Mouse (Mus musculus) midbrain, embryonic 12.5 days (tissue): ENCODE results near the gene Daam2. TPM values are rescaled to one million over a fixed set of nuclear protein-coding genes. Genes with fewer than 3 reads are reported as not detected.

Experiments used
- ATAC-seq: fragments of 200-750 bp; cut with Nextera tagmentation; 2 replicates; pipeline ENCODE4 v1.8.0; 2017; ENCODE audit warnings: low read depth, moderate TSS enrichment, moderate library complexity; ENCODE audit not compliant: low FRiP score
- H3K27ac ChIP-seq: fragments of 300-500 bp; sonication (generic); replicated peaks from 2 replicates; pipeline ENCODE4 v1.5.1; 2016; ENCODE audit warnings: mild to moderate bottlenecking
- H3K27me3 ChIP-seq: fragments of 300-500 bp; sonication (generic); 2 replicates; pipeline ENCODE4 v1.6.1; 2016; ENCODE audit warnings: mild to moderate bottlenecking
- H3K36me3 ChIP-seq: fragments of 300-500 bp; sonication (generic); 2 replicates; pipeline ENCODE4 v1.6.1; 2016
- H3K4me1 ChIP-seq: fragments of 300-500 bp; sonication (generic); 2 replicates; pipeline ENCODE4 v1.6.1; 2016
- H3K4me2 ChIP-seq: fragments of 300-500 bp; sonication (generic); replicated peaks from 2 replicates; pipeline ENCODE4 v1.6.1; 2016; ENCODE audit warnings: mild to moderate bottlenecking, moderate library complexity
- H3K4me3 ChIP-seq: fragments of 300-500 bp; sonication (generic); 2 replicates; pipeline ENCODE4 v1.5.1; 2016; ENCODE audit warnings: mild to moderate bottlenecking
- H3K9ac ChIP-seq: fragments of 300-500 bp; sonication (generic); replicated peaks from 2 replicates; pipeline ENCODE4 v1.6.1; 2016; ENCODE audit warnings: mild to moderate bottlenecking, moderate library complexity
- H3K9me3 ChIP-seq: fragments of 300-500 bp; sonication (generic); 2 replicates; pipeline ENCODE4 v1.6.1; 2016; ENCODE audit warnings: mild to moderate bottlenecking
- WGBS: fragments of 180-500 bp; shearing (Covaris S2); methylation state at CpG from one replicate; pipeline ENCODE4 v1.1.7; 2016; 5-methylcytosine and 5-hydroxymethylcytosine counted together
- polyA plus RNA-seq: library from polyadenylated mRNA; unstranded; fragments of >200 nt; fragmentation: Nextera tagmentation; extraction: Ambion mirVana; gene quantifications from 2 replicates; pipeline ENCODE4 v1.2.1, GENCODE M21; 2016

The Daam2 gene
- polyA plus RNA-seq, 1 experiment from 2014 or later = 2.0 TPM

DNA sequence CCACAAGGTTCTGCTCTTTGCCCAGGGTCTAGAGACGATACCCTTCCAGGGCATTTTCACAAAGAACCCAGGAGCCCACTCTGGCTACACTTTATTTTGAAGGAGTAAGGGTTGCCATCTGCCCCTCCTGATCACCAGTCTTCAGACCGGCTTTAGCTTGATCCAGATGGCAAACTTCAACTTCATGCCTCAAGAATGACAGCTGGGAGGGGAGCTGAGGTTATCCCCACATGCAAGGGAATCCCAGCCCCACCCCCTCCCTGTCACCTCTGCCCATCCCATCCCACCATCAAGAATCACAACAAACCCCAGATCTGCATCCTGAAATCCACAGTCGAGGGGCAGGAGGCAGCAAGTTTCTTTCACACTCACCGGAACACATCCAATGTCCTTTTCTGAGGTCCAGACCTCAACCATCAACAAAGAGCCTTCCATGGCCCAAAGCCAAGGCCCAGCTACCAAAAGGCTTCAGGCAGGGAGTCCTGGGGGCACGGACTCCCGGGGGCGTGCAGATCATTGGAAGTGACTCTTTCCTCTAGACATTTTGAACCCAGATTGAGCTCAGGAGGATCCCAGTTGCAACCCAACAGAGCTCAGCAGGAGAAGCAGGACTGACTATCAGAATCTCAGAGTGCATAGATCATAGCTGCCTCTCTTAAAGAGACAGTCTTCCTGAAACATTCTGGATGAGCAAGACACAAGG lies 35.5 kb downstream of the Daam2 start:
- H3K36me3 ChIP-seq = no peaks in the 10 kb centered on the region
- H3K4me2 ChIP-seq = no peak overlapping the region
- no peaks in the 10 kb centered on the region for H3K27me3 ChIP-seq
- 70% methylated on average over 7 of the region's 7 CpGs for WGBS
- H3K9ac ChIP-seq = no peak overlapping the region
- H3K27ac ChIP-seq = no peak overlapping the region
- H3K4me1 ChIP-seq = no peaks in the 10 kb centered on the region
- H3K9me3 ChIP-seq = no peaks in the 10 kb centered on the region
- H3K4me3 ChIP-seq = no peak overlapping the region
- ATAC-seq = no peak

DNA sequence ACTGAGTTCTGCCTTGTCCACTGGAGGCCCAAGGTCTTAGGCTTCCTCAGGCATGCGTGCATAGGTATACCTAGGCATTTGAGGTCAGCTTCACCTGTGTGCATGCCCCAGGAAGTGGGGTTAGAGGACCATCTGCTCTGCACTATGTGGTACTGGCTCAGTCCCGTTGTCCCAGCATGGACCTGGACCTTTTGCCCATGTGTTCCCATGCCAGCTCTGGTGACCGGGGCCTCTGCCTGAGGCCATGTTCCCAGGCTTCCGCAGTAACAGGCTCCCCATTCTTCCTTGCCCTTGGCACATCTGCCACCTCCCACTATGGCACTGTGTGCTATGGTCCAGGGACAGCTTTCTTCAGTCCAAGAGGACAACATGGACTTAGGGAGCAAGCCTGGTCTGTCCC lies 36.1 kb downstream of the Daam2 start:
- Histone ChIP-seq H3K4me2 (no peak overlapping the region), H3K4me1 (no peaks in the 10 kb centered on the region), H3K4me3 (no peak overlapping the region), H3K27me3 (no peaks in the 10 kb centered on the region), H3K27ac (no peak overlapping the region), H3K9ac (no peak overlapping the region), H3K36me3 (no peaks in the 10 kb centered on the region), H3K9me3 (no peaks in the 10 kb centered on the region)
- no peak for ATAC-seq
- 90% methylated on average over 4 of the region's 4 CpGs for WGBS

DNA sequence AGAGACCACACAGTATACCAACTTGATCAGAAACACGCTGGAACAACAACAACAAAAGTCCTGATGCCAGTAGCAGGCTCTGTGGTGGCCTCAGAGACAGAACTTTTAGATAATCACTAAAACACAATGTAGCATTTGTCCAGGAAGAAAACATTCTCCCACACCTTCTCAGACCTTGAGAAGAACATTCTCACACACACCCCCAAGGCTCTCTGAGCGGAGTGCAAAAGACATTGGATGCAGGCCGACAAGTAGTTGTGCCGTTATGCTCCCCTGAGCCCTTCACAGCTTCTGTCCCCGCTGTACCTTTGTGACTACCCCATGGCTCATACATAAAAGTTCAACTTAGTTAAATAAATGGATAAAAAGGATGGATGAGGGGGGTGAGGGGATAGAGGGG lies 37.6 kb downstream of the Daam2 start:
- ATAC-seq = no peak
- H3K4me3 ChIP-seq = no peak overlapping the region
- 86% methylated on average over 5 of the region's 5 CpGs for WGBS
- H3K27me3 ChIP-seq = no peaks in the 10 kb centered on the region
- no peaks in the 10 kb centered on the region for H3K9me3 ChIP-seq
- H3K27ac ChIP-seq = no peak overlapping the region
- H3K4me1 ChIP-seq = peaks cover 2% of the 10 kb centered on the region; the same call in 1 of the 2 replicates
- H3K9ac ChIP-seq = no peak overlapping the region
- no peaks in the 10 kb centered on the region for H3K36me3 ChIP-seq
- H3K4me2 ChIP-seq = no peak overlapping the region

DNA sequence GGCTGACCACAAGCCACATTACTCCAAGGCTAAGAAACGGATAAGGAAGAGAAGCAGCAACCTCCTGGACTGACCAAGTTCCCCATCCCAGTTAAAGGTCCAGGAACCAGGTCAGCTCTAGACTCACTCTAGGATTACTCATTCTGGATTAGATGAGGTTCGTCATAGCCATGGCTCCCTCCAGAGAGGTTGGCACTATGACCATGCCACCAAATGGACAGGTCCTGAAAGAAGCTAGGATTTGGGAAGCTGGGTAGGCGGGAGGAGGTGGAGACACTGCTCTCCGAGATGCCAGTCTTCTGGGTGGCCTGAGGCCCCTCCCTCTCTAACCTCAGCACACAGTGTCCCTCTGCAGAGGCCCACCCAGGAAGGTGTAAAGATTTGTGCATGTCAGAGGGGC lies 38.2 kb downstream of the Daam2 start:
- Histone ChIP-seq H3K36me3 (no peaks in the 10 kb centered on the region), H3K27ac (no peak overlapping the region), H3K4me3 (no peak overlapping the region), H3K4me1 (peaks cover 2% of the 10 kb centered on the region; the same call in 1 of the 2 replicates), H3K4me2 (no peak overlapping the region), H3K9ac (no peak overlapping the region), H3K9me3 (no peaks in the 10 kb centered on the region), H3K27me3 (no peaks in the 10 kb centered on the region)
- no peak for ATAC-seq
- WGBS = 80% methylated on average over 4 of the region's 4 CpGs

DNA sequence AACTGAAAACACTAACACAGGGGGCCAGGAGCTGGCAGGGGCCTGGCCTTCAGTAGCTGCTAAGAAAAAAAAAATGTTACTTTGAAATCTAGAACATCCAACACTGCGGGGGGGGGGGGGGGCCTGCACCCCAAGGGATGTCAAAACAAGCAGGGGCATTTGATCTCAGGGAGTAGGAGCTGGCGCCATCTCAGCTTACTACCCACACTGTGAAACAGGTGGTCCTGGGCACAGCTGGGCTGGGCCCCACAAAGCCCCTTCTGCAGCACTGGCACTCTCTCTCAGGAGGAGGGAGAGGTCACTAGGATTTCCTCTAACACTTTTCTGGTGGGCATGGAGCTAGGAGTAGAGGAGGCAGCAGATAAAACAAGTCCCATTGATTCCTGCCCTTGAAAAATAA lies 39.6 kb downstream of the Daam2 start:
- WGBS = 50% methylated on average over 2 of the region's 2 CpGs
- H3K4me2 ChIP-seq = no peak overlapping the region
- no peak overlapping the region for H3K27ac ChIP-seq
- H3K4me1 ChIP-seq = peaks cover 2% of the 10 kb centered on the region; the same call in 1 of the 2 replicates
- no peaks in the 10 kb centered on the region for H3K9me3 ChIP-seq
- H3K36me3 ChIP-seq = no peaks in the 10 kb centered on the region
- no peak overlapping the region for H3K4me3 ChIP-seq
- no peak for ATAC-seq
- no peak overlapping the region for H3K9ac ChIP-seq
- no peaks in the 10 kb centered on the region for H3K27me3 ChIP-seq

DNA sequence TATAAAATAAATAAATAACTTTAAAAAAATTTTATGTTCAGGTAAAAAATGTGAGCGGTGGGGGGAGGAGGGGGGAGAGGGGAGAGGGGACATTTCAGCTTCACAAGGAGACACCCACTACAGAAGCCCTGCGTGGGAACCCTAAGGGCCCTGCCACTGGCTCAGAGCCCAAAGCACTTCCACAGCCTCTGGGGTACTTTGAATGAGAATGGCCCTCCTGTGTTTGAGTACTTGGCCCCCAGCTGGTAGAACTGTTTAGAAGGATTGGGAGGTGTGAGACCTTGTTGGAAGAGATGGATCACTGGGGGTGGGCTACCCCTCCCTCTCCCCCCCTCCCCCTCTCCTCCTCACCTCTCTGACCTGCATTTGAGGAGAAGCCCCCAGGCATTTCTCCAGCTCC lies 41.7 kb downstream of the Daam2 start:
- no peaks in the 10 kb centered on the region for H3K9me3 ChIP-seq
- ATAC-seq = no peak
- 43% methylated on average over 2 of the region's 2 CpGs for WGBS
- H3K36me3 ChIP-seq = no peaks in the 10 kb centered on the region
- H3K27ac ChIP-seq = no peak overlapping the region
- no peak overlapping the region for H3K4me2 ChIP-seq
- no peak overlapping the region for H3K9ac ChIP-seq
- no peaks in the 10 kb centered on the region for H3K27me3 ChIP-seq
- H3K4me1 ChIP-seq = peaks cover 2% of the 10 kb centered on the region; the same call in 1 of the 2 replicates
- no peak overlapping the region for H3K4me3 ChIP-seq

DNA sequence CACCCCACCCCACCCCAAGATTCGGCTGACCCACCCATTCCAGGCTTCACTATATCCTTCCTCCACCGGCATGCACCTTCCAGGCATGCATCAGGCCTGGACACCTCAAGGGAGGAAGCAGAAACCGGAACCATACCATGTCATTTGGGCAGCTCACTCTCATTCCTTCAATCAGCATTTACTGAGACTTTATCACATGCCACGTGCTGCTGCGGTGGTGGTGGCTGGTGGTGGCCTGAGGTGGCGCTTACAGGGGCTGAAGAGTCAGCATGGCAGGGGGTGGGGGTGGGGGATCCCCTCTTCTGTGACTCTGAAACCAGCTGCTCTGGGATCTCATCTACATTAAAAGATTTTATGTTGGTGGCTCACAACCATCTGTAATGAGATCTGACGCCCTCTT lies 42.1 kb downstream of the Daam2 start:
- Histone ChIP-seq H3K27me3 (no peaks in the 10 kb centered on the region), H3K4me3 (no peak overlapping the region), H3K27ac (no peak overlapping the region), H3K4me1 (peaks cover 2% of the 10 kb centered on the region; the same call in 1 of the 2 replicates), H3K9ac (no peak overlapping the region), H3K4me2 (no peak overlapping the region), H3K36me3 (no peaks in the 10 kb centered on the region), H3K9me3 (no peaks in the 10 kb centered on the region)
- no peak for ATAC-seq
- WGBS = 75% methylated on average over 7 of the region's 7 CpGs

DNA sequence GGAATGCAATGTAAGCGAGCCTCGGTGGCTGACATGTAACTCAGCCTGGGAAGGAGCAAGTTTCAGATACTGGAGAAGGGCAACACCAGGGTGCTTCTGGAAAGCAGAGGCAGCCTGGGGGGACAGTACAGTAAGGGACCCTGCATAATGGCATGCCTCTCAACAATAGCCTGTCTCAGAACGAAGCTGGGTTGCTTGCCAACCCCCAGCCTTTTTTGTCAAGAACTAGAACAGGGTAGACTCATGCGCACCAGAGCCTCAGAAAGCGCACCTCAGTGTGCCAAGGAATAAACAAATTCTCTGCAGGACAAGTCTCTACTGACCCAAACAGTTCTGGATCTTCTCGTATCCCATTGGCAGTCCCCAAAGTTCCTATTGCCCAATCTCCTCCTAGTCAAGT lies 43.5 kb downstream of the Daam2 start:
- no peak overlapping the region for H3K9ac ChIP-seq
- ATAC-seq = no peak
- 84% methylated on average over 6 of the region's 6 CpGs for WGBS

DNA sequence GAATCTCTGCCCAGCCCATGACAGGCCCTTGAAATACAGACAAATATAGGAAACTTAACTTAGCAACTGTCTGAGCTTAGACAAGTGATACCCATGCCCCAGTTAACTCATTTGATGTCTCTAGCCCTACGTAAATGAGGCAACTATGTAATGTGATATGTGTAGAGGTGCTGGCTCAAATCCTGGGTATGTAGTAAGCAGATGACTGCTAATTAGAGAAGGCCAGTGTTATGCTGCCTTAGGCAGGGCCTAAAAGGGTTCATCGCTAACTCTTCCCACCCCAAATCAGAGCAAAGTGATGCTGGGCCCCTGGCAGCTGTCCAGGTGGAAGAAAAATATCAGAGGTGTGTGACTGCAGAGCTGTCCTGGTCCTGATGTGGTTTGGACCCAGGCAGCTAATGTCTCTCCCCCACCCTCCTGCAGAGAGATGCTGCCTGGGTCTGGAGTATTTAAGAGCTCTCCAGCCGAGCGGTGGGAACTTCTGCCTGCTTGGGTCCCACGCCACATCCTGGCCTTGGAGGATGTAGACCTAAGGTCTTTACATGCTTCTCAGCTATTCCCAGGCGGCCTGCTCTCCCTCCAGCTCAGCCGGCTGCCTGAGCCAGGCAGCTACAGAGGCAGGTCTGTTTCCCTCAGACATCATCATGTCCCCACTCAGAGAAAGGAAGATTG lies 44.4 kb downstream of the Daam2 start:
- WGBS = 85% methylated on average over 7 of the region's 7 CpGs
- no peak overlapping the region for H3K4me3 ChIP-seq
- peaks cover 2% of the 10 kb centered on the region; the same call in 1 of the 2 replicates for H3K4me1 ChIP-seq
- no peak for ATAC-seq
- no peaks in the 10 kb centered on the region for H3K9me3 ChIP-seq
- no peak overlapping the region for H3K9ac ChIP-seq
- H3K27ac ChIP-seq = no peak overlapping the region
- H3K27me3 ChIP-seq = no peaks in the 10 kb centered on the region
- no peaks in the 10 kb centered on the region for H3K36me3 ChIP-seq
- no peak overlapping the region for H3K4me2 ChIP-seq

More for the DNA sequence above, 43.5 kb downstream of the Daam2 start:
- Histone ChIP-seq H3K4me2 (no peak overlapping the region), H3K4me3 (no peak overlapping the region), H3K36me3 (no peaks in the 10 kb centered on the region), H3K27me3 (no peaks in the 10 kb centered on the region), H3K9me3 (no peaks in the 10 kb centered on the region), H3K4me1 (peaks cover 2% of the 10 kb centered on the region; the same call in 1 of the 2 replicates), H3K27ac (no peak overlapping the region)

DNA sequence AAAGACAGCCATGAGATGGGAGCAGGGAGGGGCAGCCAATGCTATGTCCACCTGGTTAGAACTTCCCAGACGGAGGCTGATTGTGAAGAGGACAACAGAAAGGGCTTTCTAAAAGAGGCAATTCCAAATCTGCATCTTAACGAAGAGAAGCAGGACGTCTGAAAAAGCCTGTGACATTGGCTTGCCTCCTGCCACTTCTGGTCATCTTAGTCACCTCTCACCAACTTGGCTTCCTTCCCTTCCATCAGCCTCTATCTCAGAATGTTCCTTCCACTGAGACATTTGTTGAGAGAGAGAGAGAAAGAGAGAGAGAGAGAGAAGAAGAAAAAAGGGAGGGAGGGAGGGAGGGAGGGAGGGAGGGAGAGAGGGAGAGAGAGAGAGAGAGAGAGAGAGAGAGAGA lies 47.1 kb downstream of the Daam2 start:
- Histone ChIP-seq H3K27ac (no peak overlapping the region), H3K36me3 (no peaks in the 10 kb centered on the region), H3K4me3 (no peak overlapping the region), H3K9ac (no peak overlapping the region), H3K4me1 (no peaks in the 10 kb centered on the region; the same call in 1 of the 2 replicates), H3K9me3 (no peaks in the 10 kb centered on the region), H3K27me3 (no peaks in the 10 kb centered on the region), H3K4me2 (no peak overlapping the region)
- no peak for ATAC-seq
- 68% methylated on average over 3 of the region's 3 CpGs for WGBS

DNA sequence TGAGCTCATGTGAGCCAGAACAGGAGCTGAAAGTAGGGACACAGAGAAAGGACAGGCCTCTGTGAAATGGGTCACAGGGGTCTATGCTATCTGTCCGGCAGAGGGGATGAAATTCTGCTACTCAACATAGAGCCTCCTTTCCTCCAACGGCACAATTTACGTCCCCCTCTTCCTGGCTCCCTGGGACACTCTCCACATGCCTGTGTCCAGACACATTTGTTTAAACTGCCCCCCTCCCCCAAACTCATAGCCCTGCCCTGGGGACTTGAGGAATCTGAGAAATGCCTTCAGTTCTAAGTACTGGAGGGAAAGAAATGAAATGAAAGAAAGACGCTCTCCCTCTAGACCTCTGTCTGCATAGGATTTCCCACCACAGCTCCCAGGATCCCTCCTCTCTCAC lies 48.5 kb downstream of the Daam2 start:
- no peak overlapping the region for H3K27ac ChIP-seq
- no peaks in the 10 kb centered on the region; the same call in 1 of the 2 replicates for H3K4me1 ChIP-seq
- no peaks in the 10 kb centered on the region for H3K36me3 ChIP-seq
- no peak overlapping the region for H3K9ac ChIP-seq
- H3K4me3 ChIP-seq = no peak overlapping the region
- no peaks in the 10 kb centered on the region for H3K9me3 ChIP-seq
- 78% methylated on average over 4 of the region's 4 CpGs for WGBS
- no peak overlapping the region for H3K4me2 ChIP-seq
- no peaks in the 10 kb centered on the region for H3K27me3 ChIP-seq
- no peak for ATAC-seq

DNA sequence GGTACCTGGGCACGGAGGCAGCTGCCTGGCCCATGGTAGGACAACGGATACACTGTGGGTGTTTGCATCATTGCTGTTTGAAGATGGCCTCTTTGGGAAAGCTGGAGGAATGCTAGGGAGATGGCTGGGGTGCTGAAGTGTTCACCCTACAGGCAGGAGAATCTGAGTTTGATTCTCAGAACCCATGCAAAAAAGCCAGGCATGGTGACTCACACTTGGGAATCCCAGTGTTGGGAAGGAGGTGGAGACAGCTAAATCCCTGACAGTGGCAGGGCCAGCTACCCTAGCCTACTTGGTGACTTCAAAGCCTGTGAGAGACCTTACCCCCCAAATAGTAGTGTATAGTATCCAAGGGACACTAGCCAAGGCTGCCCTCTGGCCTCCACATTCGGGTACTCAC lies 49.0 kb downstream of the Daam2 start:
- ATAC-seq = no peak

More for the DNA sequence above, 49.0 kb downstream of the Daam2 start:
- Histone ChIP-seq H3K27ac (no peak overlapping the region), H3K4me3 (no peak overlapping the region), H3K27me3 (no peaks in the 10 kb centered on the region), H3K36me3 (no peaks in the 10 kb centered on the region), H3K4me1 (no peaks in the 10 kb centered on the region; the same call in 1 of the 2 replicates), H3K9me3 (no peaks in the 10 kb centered on the region), H3K4me2 (no peak overlapping the region), H3K9ac (no peak overlapping the region)
- 94% methylated on average over 3 of the region's 3 CpGs for WGBS
